Mouse (Mus musculus): ENCODE measurements around the gene Tcf7.

The Tcf7 gene

GRCm38 (mm10) chr11:52268104-52268835 lies 14.5 kb downstream of the Tcf7 start:
- in situ Hi-C loops (cut with MboI, MseI) = no loop called here

GRCm38 (mm10) chr11:52267271-52267670 lies 15.5 kb downstream of the Tcf7 start:
- in situ Hi-C loops (cut with MboI, MseI) = no loop called here

- in situ Hi-C loops (cut with MboI, MseI) = no loop called here
Observed at GRCm38 (mm10) chr11:52265616-52266307, 17.1 kb downstream of the Tcf7 start.

- in situ Hi-C loops (cut with MboI, MseI) = loop anchor here (5.0 kb wide), 3 partner anchors 32 to 77 kb away; no protein-coding TSS in a partner anchor
Observed at GRCm38 (mm10) chr11:52264871-52265270, 17.9 kb downstream of the Tcf7 start.

- in situ Hi-C loops (cut with MboI, MseI) = loop anchor here (5.0 kb wide), 3 partner anchors 35 to 80 kb away; no protein-coding TSS in a partner anchor
Observed at GRCm38 (mm10) chr11:52262338-52262737, 20.5 kb downstream of the Tcf7 start.

GRCm38 (mm10) chr11:52261937-52262336 lies 20.9 kb downstream of the Tcf7 start:
- in situ Hi-C loops (cut with MboI, MseI) = loop anchor here (5.0 kb wide), 3 partner anchors 35 to 80 kb away; no protein-coding TSS in a partner anchor

- in situ Hi-C loops (cut with MboI, MseI) = loop anchor here (5.0 kb wide), 3 partner anchors 36 to 81 kb away; no protein-coding TSS in a partner anchor
Observed at GRCm38 (mm10) chr11:52260878-52261277, 21.9 kb downstream of the Tcf7 start.

- in situ Hi-C loops (cut with MboI, MseI) = no loop called here
Observed at GRCm38 (mm10) chr11:52258711-52259110, 24.1 kb downstream of the Tcf7 start.

GRCm38 (mm10) chr11:52257376-52257775 lies 25.4 kb downstream of the Tcf7 start:
- in situ Hi-C loops (cut with MboI, MseI) = no loop called here

- in situ Hi-C loops (cut with MboI, MseI) = no loop called here
Observed at GRCm38 (mm10) chr11:52255077-52255476, 27.7 kb downstream of the Tcf7 start.

GRCm38 (mm10) chr11:52253674-52254375 lies 29.0 kb downstream of the Tcf7 start:
- in situ Hi-C loops (cut with MboI, MseI) = no loop called here

GRCm38 (mm10) chr11:52252692-52253091 lies 30.1 kb downstream of the Tcf7 start:
- in situ Hi-C loops (cut with MboI, MseI) = no loop called here

- in situ Hi-C loops (cut with MboI, MseI) = no loop called here
Observed at GRCm38 (mm10) chr11:52251770-52252169, 31.0 kb downstream of the Tcf7 start.

- in situ Hi-C loops (cut with MboI, MseI) = loop anchor here in 1 of 2 experiments (10.0 kb wide), 1 partner anchor 1035 kb away; no protein-coding TSS in a partner anchor
Observed at GRCm38 (mm10) chr11:52249452-52249851, 33.4 kb downstream of the Tcf7 start.

GRCm38 (mm10) chr11:52240898-52241542 lies 41.8 kb downstream of the Tcf7 start:
- in situ Hi-C loops (cut with MboI, MseI) = loop anchor here in 1 of 2 experiments (10.0 kb wide), 1 partner anchor 1044 kb away; no protein-coding TSS in a partner anchor

GRCm38 (mm10) chr11:52234509-52234908 lies 48.3 kb downstream of the Tcf7 start:
- in situ Hi-C loops (cut with MboI, MseI) = no loop called here

- in situ Hi-C loops (cut with MboI, MseI) = no loop called here
Observed at GRCm38 (mm10) chr11:52233906-52234305, 48.9 kb downstream of the Tcf7 start.

GRCm38 (mm10) chr11:52233043-52233653 lies 49.7 kb downstream of the Tcf7 start:
- in situ Hi-C loops (cut with MboI, MseI) = no loop called here

- in situ Hi-C loops (cut with MboI, MseI) = no loop called here
Observed at GRCm38 (mm10) chr11:52231606-52232541, 50.9 kb downstream of the Tcf7 start, which contains the start of gene Skp1a. Gene Skp1a, plus strand, starts transcription at chr11:52231995.

- in situ Hi-C loops (cut with MboI, MseI) = no loop called here
Observed at GRCm38 (mm10) chr11:52230694-52231093, 52.1 kb downstream of the Tcf7 start.

Data from T-helper 17 cell (primary cell).